25 mouse cellular contexts compared by ENCODE assay signal in the genomic region with DNA sequence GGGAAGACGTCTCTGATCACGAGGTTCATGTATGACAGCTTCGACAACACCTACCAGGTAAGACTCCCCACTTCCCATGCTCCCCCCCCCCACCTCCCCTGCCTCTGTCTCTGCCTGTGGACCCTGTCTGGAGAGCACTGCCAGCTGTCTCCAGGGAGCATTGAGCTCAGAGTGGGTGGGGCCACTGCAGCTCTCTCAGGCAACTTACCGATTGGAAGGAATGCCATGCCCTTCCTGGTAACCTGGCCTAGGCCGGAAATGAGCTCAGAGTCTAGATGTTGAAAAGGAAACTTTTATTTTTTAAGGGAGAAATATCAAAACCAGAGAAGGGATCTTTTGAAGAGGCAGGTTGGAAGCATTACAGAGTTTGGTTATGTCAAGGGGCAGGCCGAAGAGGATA.
"Had no signal": no experiment of that assay in that cellular context is flagged by ENCODE, and none has a peak within 500 bp of the region (broad histone marks: within the 10 kb centered on the region; RNA-seq: fewer than 3 reads in every experiment).

No protein-coding gene starts in this region.

- H3K27ac ChIP-seq: hindbrain, embryonic 14.5 days; intestine, embryonic 15.5 days; layer of hippocampus, adult 2 months; left cerebral cortex, adult 2 months; limb, embryonic 10.5 days; limb, embryonic 12.5 days; liver, embryonic 13.5 days; liver, embryonic 15.5 days had no signal

- H3K9me3 ChIP-seq: intestine, embryonic 15.5 days; limb, embryonic 10.5 days; limb, embryonic 12.5 days; liver, embryonic 13.5 days; liver, embryonic 15.5 days had no signal

- H3K36me3 ChIP-seq: intestine, embryonic 15.5 days; limb, embryonic 10.5 days; limb, embryonic 12.5 days; liver, embryonic 13.5 days; liver, embryonic 15.5 days had no signal

- H3K9ac ChIP-seq: hindbrain, embryonic 14.5 days; intestine, embryonic 15.5 days; limb, embryonic 12.5 days; liver, embryonic 13.5 days; liver, embryonic 15.5 days had no signal

- H3K4me1 ChIP-seq: intestine, embryonic 15.5 days; liver, embryonic 13.5 days; liver, embryonic 15.5 days had no signal

- H3K4me3 ChIP-seq: intestine, embryonic 15.5 days; layer of hippocampus, adult 2 months; left cerebral cortex, adult 2 months; limb, embryonic 10.5 days; limb, embryonic 12.5 days; liver, embryonic 13.5 days; liver, embryonic 15.5 days had no signal

- ATAC-seq: hindbrain, embryonic 16.5 days; inflammation-experienced regulatory T-cells, adult 6 months; intestine, embryonic 15.5 days; intestine, postnatal 0 days had no signal

- DNase-seq: gastrocnemius, postnatal 14 days; gastrocnemius, postnatal 36 days; heart, adult 18-20 months; heart, postnatal 10 days; heart, postnatal 36 days; kidney, adult 18-20 months; kidney, adult 8-10 months; kidney, postnatal 10 days; kidney, postnatal 25 days; kidney, postnatal 4 days; layer of hippocampus, postnatal 36 days; liver; liver, embryonic 13.5 days had no signal

- H3K4me2 ChIP-seq: heart, embryonic 11.5 days; hindbrain, embryonic 14.5 days; intestine, embryonic 15.5 days; limb, embryonic 12.5 days; liver, embryonic 11.5 days; liver, embryonic 13.5 days; liver, embryonic 15.5 days had no signal

- H3K27me3 ChIP-seq: intestine, embryonic 15.5 days; limb, embryonic 12.5 days; liver, embryonic 13.5 days; liver, embryonic 15.5 days had no signal
